Mouse (Mus musculus): ENCODE results near the gene Serac1. TPM values are rescaled to one million over a fixed set of nuclear protein-coding genes. Genes with fewer than 3 reads are reported as not detected.

Serac1 gene
- polyA plus RNA-seq, 1 experiment from 2014 or later: 4.8 TPM

DNA sequence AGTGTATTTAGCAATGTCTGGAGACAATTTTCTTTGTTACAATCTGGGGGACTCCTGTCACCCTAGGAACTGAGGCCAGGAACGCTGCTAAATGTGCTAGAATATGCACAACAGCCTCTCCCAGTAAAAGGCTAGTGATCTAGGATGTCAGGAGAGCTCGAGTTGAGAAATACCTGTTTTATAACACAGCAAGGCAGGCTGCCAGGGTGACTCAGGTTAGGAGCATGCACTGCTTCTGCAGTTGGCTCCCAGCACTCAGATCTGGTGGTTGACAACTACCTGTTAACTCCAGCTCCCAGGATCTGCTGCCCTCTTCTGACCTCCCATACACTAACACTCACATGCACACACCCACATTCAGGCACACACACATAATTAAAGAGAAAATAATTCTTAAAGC, 13.5 kb downstream of the Serac1 start:
- H3K36me3 ChIP-seq (ENCODE audit: insufficient read depth): peaks cover 30% of the 10 kb centered on the region

DNA sequence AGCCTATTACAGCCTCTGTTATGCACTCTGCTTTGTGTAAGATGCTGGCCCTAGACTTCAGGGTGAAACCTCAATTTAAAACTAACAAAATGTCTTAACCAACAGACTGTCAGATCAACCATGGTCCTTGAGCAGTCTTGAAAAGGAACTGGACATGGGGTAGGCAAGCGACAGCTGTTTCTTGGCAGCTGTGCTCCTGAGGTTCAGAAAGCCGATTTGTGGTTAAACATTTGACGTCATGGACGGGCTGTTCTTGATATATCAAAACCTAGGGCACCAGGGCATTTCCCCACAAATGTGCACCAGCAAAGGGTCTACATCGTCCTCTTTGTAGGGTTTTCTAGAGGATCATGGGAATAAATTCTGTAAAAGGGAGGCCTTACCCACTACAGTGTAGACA, 16.0 kb downstream of the Serac1 start:
- no peak for TF ChIP-seq CTCF (IDR thresholded peaks at IDR 0.05; ENCODE audit: low read depth)
- no peak for ATAC-seq (ENCODE audit: insufficient read depth)
- Histone ChIP-seq H3K9ac (no peak overlapping the region), H3K27me3 (ENCODE audit: insufficient read depth, low read length) (no peaks in the 10 kb centered on the region), H3K4me2 (no peak overlapping the region), H3K27ac (ENCODE audit: low read depth) (no peak overlapping the region), H3K36me3 (ENCODE audit: insufficient read depth) (peaks cover 27% of the 10 kb centered on the region; the same call in 1 of the 2 replicates), H3K9me3 (ENCODE audit: low read depth, low read length) (no peaks in the 10 kb centered on the region), H3K4me1 (ENCODE audit: insufficient read depth) (no peaks in the 10 kb centered on the region), H3K4me3 (ENCODE audit: low read depth, low read length) (no peak overlapping the region)
- no peak for DNase-seq
- 73% methylated on average over 5 of the region's 5 CpGs for WGBS

More for the DNA sequence above, 13.5 kb downstream of the Serac1 start:
- Histone ChIP-seq H3K9me3 (ENCODE audit: low read depth, low read length) (no peaks in the 10 kb centered on the region), H3K4me3 (ENCODE audit: low read depth, low read length) (no peak overlapping the region), H3K4me2 (no peak overlapping the region), H3K9ac (no peak overlapping the region), H3K4me1 (ENCODE audit: insufficient read depth) (no peaks in the 10 kb centered on the region), H3K27me3 (ENCODE audit: insufficient read depth, low read length) (no peaks in the 10 kb centered on the region), H3K27ac (ENCODE audit: low read depth) (no peak overlapping the region)
- 83% methylated on average over 2 of the region's 2 CpGs for WGBS
- no peak for TF ChIP-seq CTCF (IDR thresholded peaks at IDR 0.05; ENCODE audit: low read depth)
- ATAC-seq (ENCODE audit: insufficient read depth) (no peak), DNase-seq (no peak)

DNA sequence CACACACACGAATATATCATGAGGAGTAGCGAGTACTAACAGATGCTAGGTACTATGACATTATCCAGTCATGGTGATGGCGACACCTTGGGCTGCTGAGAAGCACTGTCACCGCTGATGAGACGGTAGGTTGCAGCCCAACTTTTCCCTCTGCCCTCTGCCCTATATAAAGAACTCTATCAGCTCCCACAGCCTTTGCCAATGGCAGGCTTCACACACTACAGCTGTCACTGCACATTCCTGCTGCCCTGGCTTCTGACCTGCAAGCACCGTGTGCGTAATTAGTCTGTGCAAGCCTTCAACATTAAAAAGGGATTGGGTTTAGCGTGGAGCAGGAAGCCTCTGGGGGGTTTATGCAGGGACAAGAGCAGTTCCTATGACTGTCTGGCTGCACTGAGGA, 16.7 kb downstream of the Serac1 start:
- Histone ChIP-seq H3K27ac (ENCODE audit: low read depth) (no peak overlapping the region), H3K27me3 (ENCODE audit: insufficient read depth, low read length) (no peaks in the 10 kb centered on the region), H3K4me3 (ENCODE audit: low read depth, low read length) (no peak overlapping the region), H3K36me3 (ENCODE audit: insufficient read depth) (peaks cover 27% of the 10 kb centered on the region; the same call in 1 of the 2 replicates), H3K9ac (no peak overlapping the region), H3K4me1 (ENCODE audit: insufficient read depth) (no peaks in the 10 kb centered on the region), H3K9me3 (ENCODE audit: low read depth, low read length) (no peaks in the 10 kb centered on the region), H3K4me2 (no peak overlapping the region)
- 73% methylated on average over 8 of the region's 8 CpGs for WGBS
- no peak for TF ChIP-seq CTCF (IDR thresholded peaks at IDR 0.05; ENCODE audit: low read depth)
- DNase-seq (no peak), ATAC-seq (ENCODE audit: insufficient read depth) (no peak)

DNA sequence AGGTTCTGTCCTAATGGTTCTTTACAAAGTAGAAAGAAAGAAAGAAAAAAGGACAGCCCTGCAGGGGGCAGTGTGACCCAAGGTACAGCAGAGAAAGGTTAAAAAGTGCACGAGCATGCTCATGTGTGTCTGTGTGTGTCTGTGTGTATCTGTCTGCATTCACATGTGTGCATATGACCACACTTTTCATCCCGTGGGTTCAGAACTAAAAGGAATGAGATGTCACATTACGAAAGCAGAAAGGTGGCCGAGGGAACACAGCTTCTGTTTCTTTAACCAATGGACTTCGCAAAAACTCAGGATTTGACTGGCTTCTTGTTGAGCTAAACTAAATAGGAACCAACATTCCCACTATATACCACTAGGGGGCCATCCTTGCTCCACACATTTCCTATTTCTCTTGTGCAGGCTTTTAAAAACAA, 24.6 kb downstream of the Serac1 start:
- Histone ChIP-seq H3K4me2 (0 out of 2 replicates have a peak overlapping the region, but pooled peaks have one; percentile 13), H3K27me3 (ENCODE audit: insufficient read depth, low read length) (no peaks in the 10 kb centered on the region)
- 22% methylated on average over 5 of the region's 5 CpGs for WGBS

DNA sequence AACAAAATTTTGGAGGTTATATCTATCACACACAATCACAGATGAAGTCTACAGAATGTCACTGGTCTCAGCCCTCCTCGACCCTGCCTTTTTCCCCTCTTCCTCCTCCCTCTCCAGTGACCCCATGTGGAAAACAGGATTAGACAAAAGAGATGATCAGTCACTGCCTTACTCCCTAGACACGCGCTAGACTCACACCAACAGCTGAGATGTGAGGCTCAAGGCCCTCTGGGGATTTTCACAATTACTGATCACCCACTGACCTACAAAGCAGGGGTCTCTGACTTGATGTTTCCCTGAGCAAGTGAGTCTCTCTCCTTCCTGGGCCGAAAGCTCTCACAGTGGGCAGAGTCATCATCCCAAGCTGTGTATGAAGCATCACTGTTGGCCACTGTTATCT, 26.7 kb downstream of the Serac1 start:
- Histone ChIP-seq H3K9ac (no peak overlapping the region), H3K27ac (ENCODE audit: low read depth) (no peak overlapping the region), H3K36me3 (ENCODE audit: insufficient read depth) (peaks cover 4% of the 10 kb centered on the region; the same call in 1 of the 2 replicates), H3K9me3 (ENCODE audit: low read depth, low read length) (no peaks in the 10 kb centered on the region), H3K4me3 (ENCODE audit: low read depth, low read length) (no peak overlapping the region), H3K4me1 (ENCODE audit: insufficient read depth) (no peaks in the 10 kb centered on the region), H3K4me2 (no peak overlapping the region), H3K27me3 (ENCODE audit: insufficient read depth, low read length) (no peaks in the 10 kb centered on the region)
- no peak for DNase-seq
- WGBS: 71% methylated on average over 4 of the region's 4 CpGs
- no peak for TF ChIP-seq CTCF (IDR thresholded peaks at IDR 0.05; ENCODE audit: low read depth)
- ATAC-seq (ENCODE audit: insufficient read depth): no peak

More for the DNA sequence above, 24.6 kb downstream of the Serac1 start:
- Histone ChIP-seq H3K27ac (ENCODE audit: low read depth) (no peak overlapping the region), H3K9ac (no peak overlapping the region), H3K9me3 (ENCODE audit: low read depth, low read length) (no peaks in the 10 kb centered on the region), H3K36me3 (ENCODE audit: insufficient read depth) (peaks cover 4% of the 10 kb centered on the region; the same call in 1 of the 2 replicates), H3K4me1 (ENCODE audit: insufficient read depth) (no peaks in the 10 kb centered on the region), H3K4me3 (ENCODE audit: low read depth, low read length) (no peak overlapping the region)
- ATAC-seq (ENCODE audit: insufficient read depth) (no peak), DNase-seq (peak; percentile 84)
- peak; percentile 59 for TF ChIP-seq CTCF (IDR thresholded peaks at IDR 0.05; ENCODE audit: low read depth)

DNA sequence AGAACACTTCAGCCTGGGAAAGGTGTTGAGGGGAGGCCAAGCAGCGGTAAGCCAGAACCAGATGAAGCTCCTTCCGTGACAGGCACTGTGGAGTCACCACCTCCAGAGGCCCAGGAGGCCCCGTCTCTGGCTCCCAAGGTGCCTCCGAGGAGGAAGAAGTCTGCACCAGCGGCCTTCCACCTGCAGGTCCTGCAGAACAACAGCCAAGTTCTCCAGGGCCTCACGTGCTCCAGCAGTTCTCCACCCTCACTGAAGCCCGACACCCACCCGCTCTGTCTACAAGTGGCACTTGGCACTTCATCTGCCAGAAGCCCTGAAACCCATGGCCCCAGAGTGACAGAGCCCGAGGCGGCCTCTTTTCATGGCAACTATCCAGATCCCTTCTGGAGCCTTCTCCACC, 42.0 kb downstream of the Serac1 start:
- H3K4me2 ChIP-seq: no peak overlapping the region
- no peak for TF ChIP-seq CTCF (IDR thresholded peaks at IDR 0.05; ENCODE audit: low read depth)
- H3K27me3 ChIP-seq (ENCODE audit: insufficient read depth, low read length): no peaks in the 10 kb centered on the region
- no peaks in the 10 kb centered on the region for H3K9me3 ChIP-seq (ENCODE audit: low read depth, low read length)
- no peak overlapping the region for H3K9ac ChIP-seq
- H3K36me3 ChIP-seq (ENCODE audit: insufficient read depth): no peaks in the 10 kb centered on the region
- no peaks in the 10 kb centered on the region for H3K4me1 ChIP-seq (ENCODE audit: insufficient read depth)
- H3K4me3 ChIP-seq (ENCODE audit: low read depth, low read length): no peak overlapping the region
- DNase-seq (no peak), ATAC-seq (ENCODE audit: insufficient read depth) (no peak)
- WGBS: 76% methylated on average over 10 of the region's 10 CpGs
- H3K27ac ChIP-seq (ENCODE audit: low read depth): no peak overlapping the region

DNA sequence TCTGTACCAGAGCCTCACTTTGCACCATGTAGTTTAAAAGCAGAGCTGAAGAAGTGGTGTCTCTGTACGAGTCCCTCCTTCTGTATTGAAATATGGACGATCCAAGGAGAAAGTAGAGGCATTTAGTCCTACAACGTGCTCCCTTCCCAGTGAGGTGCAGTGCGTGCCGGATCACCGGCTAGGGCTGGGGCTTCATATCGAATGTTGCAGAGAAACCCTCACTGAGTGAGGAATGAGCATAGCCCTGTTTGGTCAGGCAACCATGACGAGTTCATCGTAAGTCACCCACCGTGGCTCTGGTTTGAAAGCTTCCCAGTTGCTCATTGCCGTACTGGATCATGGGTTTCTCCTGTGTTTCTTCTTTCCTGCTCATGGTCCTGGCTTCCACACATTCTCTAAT, 42.7 kb downstream of the Serac1 start:
- ATAC-seq (ENCODE audit: insufficient read depth) (no peak), DNase-seq (no peak)
- no peak overlapping the region for H3K9ac ChIP-seq
- no peaks in the 10 kb centered on the region for H3K4me1 ChIP-seq (ENCODE audit: insufficient read depth)
- WGBS: 90% methylated on average over 11 of the region's 11 CpGs
- no peak overlapping the region for H3K4me3 ChIP-seq (ENCODE audit: low read depth, low read length)
- H3K36me3 ChIP-seq (ENCODE audit: insufficient read depth): no peaks in the 10 kb centered on the region
- no peak for TF ChIP-seq CTCF (IDR thresholded peaks at IDR 0.05; ENCODE audit: low read depth)
- no peak overlapping the region for H3K27ac ChIP-seq (ENCODE audit: low read depth)
- no peaks in the 10 kb centered on the region for H3K9me3 ChIP-seq (ENCODE audit: low read depth, low read length)
- no peaks in the 10 kb centered on the region for H3K27me3 ChIP-seq (ENCODE audit: insufficient read depth, low read length)
- no peak overlapping the region for H3K4me2 ChIP-seq

DNA sequence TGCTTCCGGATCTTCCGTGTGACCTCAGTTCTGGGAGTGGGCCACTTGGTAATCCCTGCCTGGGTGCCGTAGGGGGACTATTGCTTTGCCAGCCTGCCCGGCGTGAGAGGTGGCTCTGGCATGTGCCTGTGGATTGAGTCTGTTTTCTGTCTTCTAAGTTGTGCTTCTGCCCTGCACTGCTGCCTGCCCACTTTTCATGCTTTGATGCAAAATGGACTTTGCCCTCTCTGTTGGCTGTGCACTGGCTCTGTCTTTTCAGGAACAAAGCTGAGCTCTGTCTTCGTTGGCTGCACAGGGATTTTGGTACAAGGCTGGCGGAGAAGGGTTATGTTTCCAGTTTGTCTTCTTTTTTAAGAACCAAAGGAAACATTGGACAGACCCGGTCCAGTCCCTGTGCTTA, 43.1 kb downstream of the Serac1 start:
- H3K9me3 ChIP-seq (ENCODE audit: low read depth, low read length): no peaks in the 10 kb centered on the region
- DNase-seq: no peak
- no peak overlapping the region for H3K4me3 ChIP-seq (ENCODE audit: low read depth, low read length)
- no peaks in the 10 kb centered on the region for H3K27me3 ChIP-seq (ENCODE audit: insufficient read depth, low read length)
- H3K9ac ChIP-seq: no peak overlapping the region
- TF ChIP-seq CTCF (IDR thresholded peaks at IDR 0.05; ENCODE audit: low read depth): no peak
- no peak overlapping the region for H3K4me2 ChIP-seq
- H3K36me3 ChIP-seq (ENCODE audit: insufficient read depth): no peaks in the 10 kb centered on the region
- no peak overlapping the region for H3K27ac ChIP-seq (ENCODE audit: low read depth)
- no peaks in the 10 kb centered on the region for H3K4me1 ChIP-seq (ENCODE audit: insufficient read depth)
- ATAC-seq (ENCODE audit: insufficient read depth): no peak
- 89% methylated on average over 8 of the region's 8 CpGs for WGBS

Data from lung, embryonic 14.5 days (tissue).